Mouse (Mus musculus): ENCODE results near the gene P2rx1.

GRCm38 (mm10) chr11:72955339-72955974, 43.4 kb upstream of the P2rx1 start:
- TF ChIP-seq CTCF (IDR thresholded peaks at IDR 0.05; ENCODE audit: extremely low read depth, insufficient read length, insufficient replicate concordance, low read depth, low read length) (no peak), POLR2A (IDR thresholded peaks at IDR 0.05; ENCODE audit: low read depth, low read length) (no peak)

All from small intestine, adult 2 months (tissue).